Mouse (Mus musculus): Measurements from ENCODE around the gene Clock. TPM values are rescaled to one million over a fixed set of nuclear protein-coding genes. Genes with fewer than 3 reads are reported as not detected.

Gene Clock
- total RNA-seq, 2 experiments from 2014 or later: 35.7 to 36.8 TPM

- DNase-seq: no peak
Measured at GRCm38 (mm10) chr5:76177664-76178063, 126.9 kb downstream of the Clock start.

- no peak for DNase-seq
Measured at GRCm38 (mm10) chr5:76176841-76177240, 127.8 kb downstream of the Clock start.

GRCm38 (mm10) chr5:76176411-76176810, 128.2 kb downstream of the Clock start:
- DNase-seq: no peak

- DNase-seq: no peak
Measured at GRCm38 (mm10) chr5:76175051-76175450, 129.5 kb downstream of the Clock start.

GRCm38 (mm10) chr5:76171039-76171438, 133.6 kb downstream of the Clock start:
- DNase-seq: no peak

GRCm38 (mm10) chr5:76170522-76170921, 134.1 kb downstream of the Clock start:
- DNase-seq: no peak

GRCm38 (mm10) chr5:76164827-76165226, 139.8 kb downstream of the Clock start:
- DNase-seq: no peak

GRCm38 (mm10) chr5:76163828-76164390, 140.7 kb downstream of the Clock start:
- DNase-seq: no peak

GRCm38 (mm10) chr5:76162926-76163325, 141.7 kb downstream of the Clock start:
- no peak for DNase-seq

GRCm38 (mm10) chr5:76161491-76161890, 143.1 kb downstream of the Clock start:
- DNase-seq: no peak

- no peak for DNase-seq
Measured at GRCm38 (mm10) chr5:76160086-76160485, 144.5 kb downstream of the Clock start.

Other genes starting within 250 kb of the Clock start
- gene Srd5a3, start 164.5 kb downstream of the Clock start, total RNA-seq (2021): 10 to 100 TPM; 24.1 to 26.2 TPM
- 10 to 100 TPM; 44.3 to 46.1 TPM for gene Tmem165, start 120.9 kb downstream of the Clock start, total RNA-seq (2021)
- not detected for gene Pdcl2, start 26.4 kb upstream of the Clock start, total RNA-seq (2021)
- not detected for gene Nmu, start 59.0 kb upstream of the Clock start, total RNA-seq (2021)
- gene Gm7271, start 179.2 kb upstream of the Clock start, total RNA-seq (2021): not detected
- gene Exoc1, start 224.5 kb upstream of the Clock start, total RNA-seq (2021): 10 to 100 TPM; 27.0 to 45.6 TPM

Data from adrenal gland, postnatal 10 days (tissue).